Mouse (Mus musculus): ENCODE results near the gene Otud5.

- TF ChIP-seq CTCF (IDR thresholded peaks at IDR 0.05; ENCODE audit: control insufficient read depth, insufficient read depth, low read length): no peak
- no peak for TF ChIP-seq POLR2A (IDR thresholded peaks at IDR 0.05; ENCODE audit: borderline replicate concordance, control insufficient read depth, low read depth, low read length)
Measured at GRCm38 (mm10) chrX:7863181-7863580, 22.0 kb downstream of the Otud5 start.

All from bone marrow, adult 2 months (tissue).